Mouse (Mus musculus): Measurements from ENCODE around the gene Cpn1. TPM values are rescaled to one million over a fixed set of nuclear protein-coding genes. Genes with fewer than 3 reads are reported as not detected.

Gene Cpn1
- polyA plus RNA-seq, 1 experiment from 2014 or later: 0.09 TPM

- Histone ChIP-seq H3K36me3 (ENCODE audit: control insufficient read depth, insufficient read depth, low read length) (no peaks in the 10 kb centered on the region), H3K4me1 (replicated peaks; ENCODE audit: control insufficient read depth, insufficient read depth, low read length) (no peaks in the 10 kb centered on the region), H3K4me3 (ENCODE audit: low read depth, low read length) (no peak overlapping the region), H3K9me3 (ENCODE audit: control insufficient read depth, low read length) (no peaks in the 10 kb centered on the region), H3K9ac (ENCODE audit: low read length) (no peak overlapping the region), H3K4me2 (ENCODE audit: low read depth, low read length, severe bottlenecking) (no peak overlapping the region), H3K27ac (ENCODE audit: low read depth, low read length) (no peak overlapping the region), H3K27me3 (ENCODE audit: control insufficient read depth, insufficient read depth, low read length) (no peaks in the 10 kb centered on the region)
- 94% methylated on average over 4 of the region's 4 CpGs for WGBS
- DNase-seq (ENCODE audit: low spot score) (no peak), ATAC-seq (replicated peaks; ENCODE audit: low FRiP score) (no peak)
Measured at GRCm38 (mm10) chr19:44021502-44021901, 35.1 kb upstream of the Cpn1 start.

DNA sequence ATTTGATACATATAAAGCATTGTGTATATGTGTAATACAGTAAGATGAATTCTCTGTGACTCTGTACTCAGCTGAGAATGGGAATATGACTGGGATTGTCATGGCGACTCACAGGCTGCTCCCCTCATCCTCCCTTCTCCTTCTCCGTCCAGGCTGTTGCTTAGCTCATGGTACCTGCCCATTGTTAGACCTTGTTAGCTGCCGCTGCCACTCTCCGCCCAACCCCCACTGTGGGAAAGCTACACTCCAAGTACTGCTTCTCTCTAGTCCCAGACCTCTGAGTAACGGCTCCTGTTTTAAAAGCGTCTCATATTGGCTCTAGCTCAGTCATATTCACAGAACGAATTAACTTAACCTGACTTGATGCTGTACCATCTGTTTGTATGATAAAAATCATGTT lies 33.4 kb upstream of the Cpn1 start:
- Histone ChIP-seq H3K27me3 (ENCODE audit: control insufficient read depth, insufficient read depth, low read length) (no peaks in the 10 kb centered on the region), H3K4me1 (replicated peaks; ENCODE audit: control insufficient read depth, insufficient read depth, low read length) (no peaks in the 10 kb centered on the region), H3K36me3 (ENCODE audit: control insufficient read depth, insufficient read depth, low read length) (no peaks in the 10 kb centered on the region), H3K27ac (ENCODE audit: low read depth, low read length) (no peak overlapping the region), H3K4me2 (ENCODE audit: low read depth, low read length, severe bottlenecking) (no peak overlapping the region), H3K9me3 (ENCODE audit: control insufficient read depth, low read length) (no peaks in the 10 kb centered on the region), H3K4me3 (ENCODE audit: low read depth, low read length) (no peak overlapping the region), H3K9ac (ENCODE audit: low read length) (no peak overlapping the region)
- ATAC-seq (replicated peaks; ENCODE audit: low FRiP score): no peak
- DNase-seq (ENCODE audit: low spot score): no peak
- 60% methylated on average over 7 of the region's 7 CpGs for WGBS

DNA sequence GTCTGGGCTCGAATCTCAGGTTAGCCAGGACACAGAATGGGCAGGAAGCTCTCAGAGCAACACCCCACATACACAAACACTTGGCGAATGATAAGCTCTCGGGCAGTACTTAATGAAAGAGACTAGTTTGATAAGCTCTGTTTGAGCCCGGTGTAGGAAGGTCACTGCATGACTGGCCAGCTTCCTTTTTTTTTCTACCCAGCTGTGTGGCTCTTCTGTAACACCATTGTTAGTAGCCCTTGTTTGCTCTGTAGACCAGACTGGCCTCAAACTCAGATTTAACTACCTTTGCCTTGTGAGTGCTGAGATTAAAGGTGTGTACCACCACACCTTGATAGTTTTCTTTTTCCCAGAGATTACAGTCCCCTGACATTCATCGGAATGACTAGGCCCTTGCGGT lies 27.5 kb upstream of the Cpn1 start:
- no peak overlapping the region for H3K9ac ChIP-seq (ENCODE audit: low read length)
- H3K36me3 ChIP-seq (ENCODE audit: control insufficient read depth, insufficient read depth, low read length): no peaks in the 10 kb centered on the region
- no peaks in the 10 kb centered on the region for H3K27me3 ChIP-seq (ENCODE audit: control insufficient read depth, insufficient read depth, low read length)
- WGBS: 91% methylated on average over 6 of the region's 6 CpGs
- DNase-seq (ENCODE audit: low spot score) (no peak), ATAC-seq (replicated peaks; ENCODE audit: low FRiP score) (no peak)
- H3K4me1 ChIP-seq (replicated peaks; ENCODE audit: control insufficient read depth, insufficient read depth, low read length): no peaks in the 10 kb centered on the region
- H3K27ac ChIP-seq (ENCODE audit: low read depth, low read length): no peak overlapping the region
- H3K4me3 ChIP-seq (ENCODE audit: low read depth, low read length): no peak overlapping the region
- no peak overlapping the region for H3K4me2 ChIP-seq (ENCODE audit: low read depth, low read length, severe bottlenecking)
- no peaks in the 10 kb centered on the region for H3K9me3 ChIP-seq (ENCODE audit: control insufficient read depth, low read length)

DNA sequence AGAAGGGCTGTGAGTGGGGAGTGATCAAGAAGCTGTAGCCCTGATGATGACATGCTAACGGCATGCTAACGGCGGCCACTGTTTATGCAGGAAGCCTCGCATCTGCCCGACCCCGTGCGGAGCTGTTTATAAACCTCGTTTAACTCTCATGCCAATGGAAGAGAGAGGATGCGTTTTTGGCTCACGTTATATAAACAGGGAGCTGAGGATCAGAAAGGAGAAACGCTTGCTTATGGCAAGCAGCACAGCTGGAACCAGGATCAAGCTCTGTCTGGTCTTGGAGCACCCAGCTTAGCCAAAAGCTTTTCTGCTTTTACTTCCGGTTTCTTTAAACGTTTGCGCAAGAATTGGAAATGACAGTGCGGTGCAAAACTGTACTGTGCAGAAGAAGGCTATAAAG lies 22.4 kb upstream of the Cpn1 start:
- no peak overlapping the region for H3K27ac ChIP-seq (ENCODE audit: low read depth, low read length)
- H3K9me3 ChIP-seq (ENCODE audit: control insufficient read depth, low read length): no peaks in the 10 kb centered on the region
- no peaks in the 10 kb centered on the region for H3K4me1 ChIP-seq (replicated peaks; ENCODE audit: control insufficient read depth, insufficient read depth, low read length)
- DNase-seq (ENCODE audit: low spot score): no peak
- WGBS: 83% methylated on average over 15 of the region's 15 CpGs
- H3K9ac ChIP-seq (ENCODE audit: low read length): no peak overlapping the region
- H3K27me3 ChIP-seq (ENCODE audit: control insufficient read depth, insufficient read depth, low read length): no peaks in the 10 kb centered on the region
- H3K36me3 ChIP-seq (ENCODE audit: control insufficient read depth, insufficient read depth, low read length): no peaks in the 10 kb centered on the region
- no peak overlapping the region for H3K4me2 ChIP-seq (ENCODE audit: low read depth, low read length, severe bottlenecking)
- ATAC-seq (replicated peaks; ENCODE audit: low FRiP score): no peak
- H3K4me3 ChIP-seq (ENCODE audit: low read depth, low read length): no peak overlapping the region

GRCm38 (mm10) chr19:44007186-44007585 lies 20.8 kb upstream of the Cpn1 start:
- no peak for DNase-seq (ENCODE audit: low spot score)

DNA sequence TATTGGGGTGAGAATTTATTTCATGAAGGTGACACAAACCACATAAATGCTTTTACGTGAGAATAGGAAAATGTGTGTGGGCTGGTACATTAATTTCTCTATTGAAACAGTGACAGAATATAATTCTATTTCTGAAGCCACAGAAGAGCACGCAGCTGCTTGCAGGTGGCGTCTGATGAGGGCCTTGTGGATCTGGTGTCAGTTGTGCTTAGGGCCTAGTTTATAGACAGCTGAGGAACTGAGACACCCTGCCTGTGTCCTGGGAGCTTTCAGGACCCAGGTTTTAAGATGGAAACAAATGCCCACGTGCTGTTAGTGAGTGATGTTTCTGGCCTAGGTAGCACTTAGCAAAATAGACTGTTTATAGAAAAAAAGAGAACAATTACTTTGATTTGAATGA lies 18.7 kb upstream of the Cpn1 start:
- Histone ChIP-seq H3K4me3 (ENCODE audit: low read depth, low read length) (no peak overlapping the region), H3K27me3 (ENCODE audit: control insufficient read depth, insufficient read depth, low read length) (no peaks in the 10 kb centered on the region), H3K4me1 (replicated peaks; ENCODE audit: control insufficient read depth, insufficient read depth, low read length) (no peaks in the 10 kb centered on the region), H3K36me3 (ENCODE audit: control insufficient read depth, insufficient read depth, low read length) (no peaks in the 10 kb centered on the region), H3K9me3 (ENCODE audit: control insufficient read depth, low read length) (no peaks in the 10 kb centered on the region), H3K4me2 (ENCODE audit: low read depth, low read length, severe bottlenecking) (no peak overlapping the region), H3K27ac (ENCODE audit: low read depth, low read length) (no peak overlapping the region), H3K9ac (ENCODE audit: low read length) (no peak overlapping the region)
- ATAC-seq (replicated peaks; ENCODE audit: low FRiP score) (no peak), DNase-seq (ENCODE audit: low spot score) (no peak)
- WGBS: 79% methylated on average over 4 of the region's 4 CpGs

More at GRCm38 (mm10) chr19:44007186-44007585, 20.8 kb upstream of the Cpn1 start:
- no peak overlapping the region for H3K4me2 ChIP-seq (ENCODE audit: low read depth, low read length, severe bottlenecking)
- no peak overlapping the region for H3K27ac ChIP-seq (ENCODE audit: low read depth, low read length)
- ATAC-seq (replicated peaks; ENCODE audit: low FRiP score): no peak
- H3K9me3 ChIP-seq (ENCODE audit: control insufficient read depth, low read length): no peaks in the 10 kb centered on the region
- WGBS: 66% methylated on average over 12 of the region's 12 CpGs
- H3K27me3 ChIP-seq (ENCODE audit: control insufficient read depth, insufficient read depth, low read length): no peaks in the 10 kb centered on the region
- no peak overlapping the region for H3K9ac ChIP-seq (ENCODE audit: low read length)
- H3K36me3 ChIP-seq (ENCODE audit: control insufficient read depth, insufficient read depth, low read length): no peaks in the 10 kb centered on the region
- no peak overlapping the region for H3K4me3 ChIP-seq (ENCODE audit: low read depth, low read length)
- H3K4me1 ChIP-seq (replicated peaks; ENCODE audit: control insufficient read depth, insufficient read depth, low read length): no peaks in the 10 kb centered on the region

- Histone ChIP-seq H3K9ac (ENCODE audit: low read length) (no peak overlapping the region), H3K4me1 (replicated peaks; ENCODE audit: control insufficient read depth, insufficient read depth, low read length) (no peaks in the 10 kb centered on the region), H3K9me3 (ENCODE audit: control insufficient read depth, low read length) (no peaks in the 10 kb centered on the region), H3K27ac (ENCODE audit: low read depth, low read length) (no peak overlapping the region), H3K4me3 (ENCODE audit: low read depth, low read length) (no peak overlapping the region), H3K27me3 (ENCODE audit: control insufficient read depth, insufficient read depth, low read length) (no peaks in the 10 kb centered on the region), H3K36me3 (ENCODE audit: control insufficient read depth, insufficient read depth, low read length) (no peaks in the 10 kb centered on the region), H3K4me2 (ENCODE audit: low read depth, low read length, severe bottlenecking) (no peak overlapping the region)
- no peak for DNase-seq (ENCODE audit: low spot score)
- 89% methylated on average over 2 of the region's 2 CpGs for WGBS
- no peak for ATAC-seq (replicated peaks; ENCODE audit: low FRiP score)
Measured at GRCm38 (mm10) chr19:44004261-44004660, 17.9 kb upstream of the Cpn1 start.

DNA sequence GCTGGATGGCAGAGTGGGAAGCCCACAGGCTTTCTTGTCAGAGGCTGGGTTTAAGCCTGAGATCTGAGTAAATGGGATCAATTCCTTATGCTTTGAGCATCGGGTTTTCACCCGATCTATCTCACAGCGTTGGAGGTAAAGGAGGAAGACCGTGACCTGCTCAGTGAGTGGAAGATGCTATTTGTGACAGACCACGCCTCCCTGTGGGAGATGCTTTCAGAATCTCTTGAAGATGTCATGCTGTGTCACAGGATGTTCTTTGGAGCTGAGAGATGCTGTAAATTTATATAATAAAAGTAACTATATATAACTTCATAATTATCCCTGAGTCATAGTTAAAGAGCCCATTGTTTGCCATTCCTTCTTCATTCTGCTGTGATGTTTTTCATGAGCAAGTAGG lies 14.4 kb upstream of the Cpn1 start:
- Histone ChIP-seq H3K4me1 (replicated peaks; ENCODE audit: control insufficient read depth, insufficient read depth, low read length) (no peaks in the 10 kb centered on the region), H3K36me3 (ENCODE audit: control insufficient read depth, insufficient read depth, low read length) (no peaks in the 10 kb centered on the region), H3K4me2 (ENCODE audit: low read depth, low read length, severe bottlenecking) (no peak overlapping the region), H3K27ac (ENCODE audit: low read depth, low read length) (no peak overlapping the region), H3K9me3 (ENCODE audit: control insufficient read depth, low read length) (no peaks in the 10 kb centered on the region), H3K9ac (ENCODE audit: low read length) (no peak overlapping the region), H3K27me3 (ENCODE audit: control insufficient read depth, insufficient read depth, low read length) (no peaks in the 10 kb centered on the region), H3K4me3 (ENCODE audit: low read depth, low read length) (no peak overlapping the region)
- DNase-seq (ENCODE audit: low spot score) (no peak), ATAC-seq (replicated peaks; ENCODE audit: low FRiP score) (no peak)
- WGBS: 78% methylated on average over 5 of the region's 5 CpGs

GRCm38 (mm10) chr19:44000061-44000460 lies 13.7 kb upstream of the Cpn1 start:
- Histone ChIP-seq H3K36me3 (ENCODE audit: control insufficient read depth, insufficient read depth, low read length) (no peaks in the 10 kb centered on the region), H3K9me3 (ENCODE audit: control insufficient read depth, low read length) (no peaks in the 10 kb centered on the region), H3K4me1 (replicated peaks; ENCODE audit: control insufficient read depth, insufficient read depth, low read length) (no peaks in the 10 kb centered on the region), H3K27ac (ENCODE audit: low read depth, low read length) (no peak overlapping the region), H3K9ac (ENCODE audit: low read length) (no peak overlapping the region), H3K4me2 (ENCODE audit: low read depth, low read length, severe bottlenecking) (no peak overlapping the region), H3K4me3 (ENCODE audit: low read depth, low read length) (no peak overlapping the region), H3K27me3 (ENCODE audit: control insufficient read depth, insufficient read depth, low read length) (no peaks in the 10 kb centered on the region)
- no peak for DNase-seq (ENCODE audit: low spot score)
- 83% methylated on average over 1 of the region's 1 CpGs for whole genome bisulfite sequencing
- ATAC-seq (replicated peaks; ENCODE audit: low FRiP score): no peak

Data from forebrain, embryonic 11.5 days (tissue).